Mouse (Mus musculus): ENCODE data around the gene Dnah6. TPM values are rescaled to one million over a fixed set of nuclear protein-coding genes. Genes with fewer than 3 reads are reported as not detected.

The Dnah6 gene
- polyA plus RNA-seq, 1 experiment from 2014 or later = 0.14 TPM

DNA sequence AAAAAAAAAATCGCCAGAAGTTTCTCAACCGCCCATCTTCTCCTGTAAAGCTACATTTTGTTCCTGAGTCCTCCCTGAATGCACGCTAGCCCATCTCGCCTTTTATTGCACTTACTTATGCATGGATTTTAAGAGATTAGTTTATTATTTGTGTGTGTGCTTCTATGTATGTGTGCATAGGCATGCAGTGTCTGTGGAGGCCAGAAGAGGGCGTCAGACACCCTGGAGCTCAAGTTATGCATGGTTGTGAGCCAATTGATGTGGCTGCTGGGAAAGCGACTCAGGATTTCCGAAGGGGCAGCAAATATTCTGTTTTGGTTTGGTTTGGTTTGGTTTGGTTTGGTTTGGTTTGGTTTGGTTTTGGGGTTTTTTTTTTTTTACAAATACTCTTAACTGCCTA is 78.0 kb downstream of the Dnah6 start:
- ATAC-seq (ENCODE audit: low FRiP score, low TSS enrichment) (no peak), DNase-seq (no peak)
- no peak overlapping the region for H3K27ac ChIP-seq (replicated peaks; ENCODE audit: low read depth, low read length)
- H3K27me3 ChIP-seq (ENCODE audit: control insufficient read depth, insufficient read depth, low read length) = no peaks in the 10 kb centered on the region
- no peak overlapping the region for H3K9ac ChIP-seq (replicated peaks; ENCODE audit: low read length)
- no peaks in the 10 kb centered on the region for H3K9me3 ChIP-seq (ENCODE audit: control insufficient read depth, low read length)
- no peak overlapping the region for H3K4me3 ChIP-seq (replicated peaks; ENCODE audit: low read depth, low read length)
- WGBS = 91% methylated on average over 7 of the region's 7 CpGs
- H3K4me1 ChIP-seq (ENCODE audit: control insufficient read depth, insufficient read depth, low read length) = no peaks in the 10 kb centered on the region
- H3K36me3 ChIP-seq (ENCODE audit: control insufficient read depth, insufficient read depth, low read length) = no peaks in the 10 kb centered on the region
- H3K4me2 ChIP-seq (ENCODE audit: low read length) = no peak overlapping the region

DNA sequence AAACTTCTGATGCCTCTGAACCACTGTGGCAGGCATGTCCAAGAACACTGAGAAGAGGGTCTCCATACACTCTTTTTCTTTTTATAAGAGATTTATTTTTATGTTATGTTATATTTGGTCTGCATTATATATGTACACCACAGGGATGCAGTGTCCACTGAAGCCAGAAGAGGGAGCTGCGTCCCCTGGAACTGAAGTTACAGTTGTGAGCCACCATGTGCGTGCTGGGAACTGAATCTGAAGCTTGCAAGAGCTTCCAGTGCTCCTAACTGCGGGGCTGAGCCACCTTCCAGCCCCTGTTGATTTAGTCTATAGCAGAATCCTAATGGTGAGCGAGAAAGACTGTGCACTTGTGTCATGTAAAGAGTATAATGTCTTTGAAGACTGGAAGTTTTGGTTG is 78.7 kb downstream of the Dnah6 start:
- Histone ChIP-seq H3K9me3 (ENCODE audit: control insufficient read depth, low read length) (no peaks in the 10 kb centered on the region), H3K36me3 (ENCODE audit: control insufficient read depth, insufficient read depth, low read length) (no peaks in the 10 kb centered on the region), H3K4me2 (ENCODE audit: low read length) (no peak overlapping the region), H3K27ac (replicated peaks; ENCODE audit: low read depth, low read length) (no peak overlapping the region), H3K27me3 (ENCODE audit: control insufficient read depth, insufficient read depth, low read length) (no peaks in the 10 kb centered on the region), H3K4me3 (replicated peaks; ENCODE audit: low read depth, low read length) (no peak overlapping the region), H3K9ac (replicated peaks; ENCODE audit: low read length) (no peak overlapping the region), H3K4me1 (ENCODE audit: control insufficient read depth, insufficient read depth, low read length) (no peaks in the 10 kb centered on the region)
- ATAC-seq (ENCODE audit: low FRiP score, low TSS enrichment) (no peak), DNase-seq (no peak)
- 89% methylated on average over 4 of the region's 4 CpGs for WGBS

DNA sequence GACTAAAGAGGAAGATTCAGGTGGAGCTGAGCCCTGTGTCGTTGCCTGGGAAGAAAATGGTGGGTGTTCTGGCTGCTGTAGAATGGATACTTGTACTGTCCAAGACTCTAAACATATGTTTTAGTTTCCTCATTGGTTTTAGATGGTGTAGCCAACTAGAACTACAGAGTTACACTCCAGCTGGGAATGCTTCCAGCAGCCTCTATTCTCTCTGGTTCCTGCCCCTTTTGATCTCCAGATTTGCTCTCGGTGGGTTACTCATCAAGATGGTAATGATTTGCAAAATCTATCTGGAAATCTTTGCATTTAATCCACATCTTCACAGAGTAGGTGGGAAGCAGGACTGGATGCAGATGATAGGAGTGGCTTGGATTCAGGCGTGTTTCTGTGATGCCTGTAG is 80.6 kb downstream of the Dnah6 start:
- DNase-seq = no peak
- no peak overlapping the region for H3K27ac ChIP-seq (replicated peaks; ENCODE audit: low read depth, low read length)
- WGBS = 63% methylated on average over 3 of the region's 3 CpGs
- no peaks in the 10 kb centered on the region for H3K36me3 ChIP-seq (ENCODE audit: control insufficient read depth, insufficient read depth, low read length)
- no peak overlapping the region for H3K4me3 ChIP-seq (replicated peaks; ENCODE audit: low read depth, low read length)
- no peak overlapping the region for H3K4me2 ChIP-seq (ENCODE audit: low read length)
- no peaks in the 10 kb centered on the region for H3K27me3 ChIP-seq (ENCODE audit: control insufficient read depth, insufficient read depth, low read length)
- H3K9me3 ChIP-seq (ENCODE audit: control insufficient read depth, low read length) = no peaks in the 10 kb centered on the region
- ATAC-seq (ENCODE audit: low FRiP score, low TSS enrichment) = no peak
- H3K4me1 ChIP-seq (ENCODE audit: control insufficient read depth, insufficient read depth, low read length) = no peaks in the 10 kb centered on the region
- no peak overlapping the region for H3K9ac ChIP-seq (replicated peaks; ENCODE audit: low read length)

DNA sequence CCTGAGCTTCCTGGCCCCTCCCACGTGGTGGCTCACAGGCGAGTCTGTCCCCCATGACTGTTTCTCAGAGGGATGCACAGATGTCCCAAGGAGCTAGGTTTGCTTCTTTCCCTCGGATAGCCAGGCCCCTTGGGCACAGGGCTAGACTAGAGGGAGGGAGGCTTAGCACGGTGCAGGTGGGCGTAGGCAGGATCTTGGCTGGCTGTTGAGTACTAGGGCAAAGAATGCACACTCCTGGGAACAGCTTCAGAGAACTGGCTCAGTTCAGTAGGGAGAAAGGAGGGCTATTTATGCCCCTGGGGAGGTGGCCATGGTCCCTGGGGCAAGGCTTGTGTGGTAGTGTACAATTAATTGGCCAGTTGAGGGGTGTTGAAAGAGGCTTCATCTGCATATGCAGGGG is 88.7 kb downstream of the Dnah6 start:
- 50% methylated on average over 5 of the region's 5 CpGs for WGBS
- H3K4me1 ChIP-seq (ENCODE audit: control insufficient read depth, insufficient read depth, low read length) = no peaks in the 10 kb centered on the region

DNA sequence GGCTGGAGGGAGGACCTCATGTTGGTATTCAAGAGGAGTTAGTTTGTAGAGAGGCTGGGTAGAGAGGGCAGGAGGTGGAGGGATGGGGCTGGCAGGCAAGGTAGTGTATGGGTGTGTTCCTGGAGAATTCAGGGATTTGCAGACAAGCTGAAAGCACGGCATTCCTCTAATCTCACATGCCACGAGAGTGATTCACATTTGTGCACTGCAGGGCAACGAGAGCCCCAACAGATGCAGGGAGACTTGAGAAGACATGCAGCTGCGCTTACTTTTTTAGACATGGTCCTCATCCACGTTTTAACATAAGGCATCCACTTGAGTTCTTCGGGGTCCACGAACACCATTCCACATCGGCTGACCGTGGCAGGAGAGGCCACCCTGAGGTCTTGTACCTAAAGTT is 93.9 kb downstream of the Dnah6 start:
- no peak for DNase-seq
- Histone ChIP-seq H3K9me3 (ENCODE audit: control insufficient read depth, low read length) (no peaks in the 10 kb centered on the region), H3K36me3 (ENCODE audit: control insufficient read depth, insufficient read depth, low read length) (no peaks in the 10 kb centered on the region), H3K4me3 (replicated peaks; ENCODE audit: low read depth, low read length) (no peak overlapping the region), H3K4me1 (ENCODE audit: control insufficient read depth, insufficient read depth, low read length) (no peaks in the 10 kb centered on the region), H3K9ac (replicated peaks; ENCODE audit: low read length) (no peak overlapping the region), H3K27me3 (ENCODE audit: control insufficient read depth, insufficient read depth, low read length) (no peaks in the 10 kb centered on the region), H3K27ac (replicated peaks; ENCODE audit: low read depth, low read length) (no peak overlapping the region), H3K4me2 (ENCODE audit: low read length) (no peak overlapping the region)
- 89% methylated on average over 9 of the region's 9 CpGs for WGBS
- ATAC-seq (ENCODE audit: low FRiP score, low TSS enrichment) = no peak

More for the DNA sequence above, 88.7 kb downstream of the Dnah6 start:
- Histone ChIP-seq H3K9me3 (ENCODE audit: control insufficient read depth, low read length) (no peaks in the 10 kb centered on the region), H3K27me3 (ENCODE audit: control insufficient read depth, insufficient read depth, low read length) (no peaks in the 10 kb centered on the region), H3K4me2 (ENCODE audit: low read length) (no peak overlapping the region), H3K36me3 (ENCODE audit: control insufficient read depth, insufficient read depth, low read length) (no peaks in the 10 kb centered on the region), H3K27ac (replicated peaks; ENCODE audit: low read depth, low read length) (no peak overlapping the region), H3K9ac (replicated peaks; ENCODE audit: low read length) (no peak overlapping the region), H3K4me3 (replicated peaks; ENCODE audit: low read depth, low read length) (no peak overlapping the region)
- no peak for DNase-seq
- ATAC-seq (ENCODE audit: low FRiP score, low TSS enrichment) = no peak

DNA sequence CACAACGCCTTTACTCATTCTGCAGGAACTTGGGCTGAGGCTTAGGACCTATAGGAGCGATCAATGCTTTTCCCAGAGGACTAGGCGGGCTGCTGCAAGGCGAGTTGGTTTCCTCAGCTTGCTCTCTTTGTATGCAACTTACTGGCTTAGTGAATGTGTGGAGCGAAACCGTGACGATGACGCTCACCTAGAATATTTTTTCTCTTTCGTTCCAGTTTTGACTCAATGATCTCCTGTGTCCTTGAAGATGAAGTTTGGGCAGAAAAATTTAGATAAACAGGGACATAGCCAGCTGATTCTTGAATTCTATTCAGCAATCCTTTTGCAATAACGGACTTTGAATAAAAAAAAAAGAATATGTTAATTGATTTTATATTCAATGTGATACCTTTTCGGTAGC is 101.1 kb downstream of the Dnah6 start:
- H3K4me1 ChIP-seq (ENCODE audit: control insufficient read depth, insufficient read depth, low read length) = no peaks in the 10 kb centered on the region
- no peak overlapping the region for H3K4me2 ChIP-seq (ENCODE audit: low read length)
- WGBS = 83% methylated on average over 11 of the region's 11 CpGs
- ATAC-seq (ENCODE audit: low FRiP score, low TSS enrichment) = no peak
- no peak for DNase-seq
- no peak overlapping the region for H3K9ac ChIP-seq (replicated peaks; ENCODE audit: low read length)
- no peaks in the 10 kb centered on the region for H3K27me3 ChIP-seq (ENCODE audit: control insufficient read depth, insufficient read depth, low read length)
- H3K36me3 ChIP-seq (ENCODE audit: control insufficient read depth, insufficient read depth, low read length) = no peaks in the 10 kb centered on the region
- no peaks in the 10 kb centered on the region for H3K9me3 ChIP-seq (ENCODE audit: control insufficient read depth, low read length)
- H3K4me3 ChIP-seq (replicated peaks; ENCODE audit: low read depth, low read length) = no peak overlapping the region
- no peak overlapping the region for H3K27ac ChIP-seq (replicated peaks; ENCODE audit: low read depth, low read length)

DNA sequence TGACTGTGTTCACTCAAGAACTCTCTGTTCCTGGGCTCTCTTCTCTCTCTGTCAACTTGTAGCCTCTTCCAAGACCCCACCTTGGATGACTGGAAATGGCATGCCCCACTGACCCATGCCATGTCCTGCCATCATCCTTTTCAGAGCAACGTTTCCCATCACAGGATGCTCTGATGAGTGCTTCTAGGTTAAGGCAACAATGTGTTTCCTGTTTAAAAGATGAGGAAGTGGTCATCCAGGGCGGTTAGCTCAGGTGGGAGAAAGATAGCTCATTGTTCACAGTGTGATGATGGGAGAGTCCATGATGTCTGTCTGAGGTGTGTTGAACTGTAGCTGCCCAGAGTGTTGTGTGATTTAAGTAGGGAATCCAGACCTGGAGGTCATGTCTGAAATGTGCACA is 107.6 kb downstream of the Dnah6 start:
- 75% methylated on average over 2 of the region's 2 CpGs for WGBS
- Histone ChIP-seq H3K36me3 (ENCODE audit: control insufficient read depth, insufficient read depth, low read length) (no peaks in the 10 kb centered on the region), H3K27me3 (ENCODE audit: control insufficient read depth, insufficient read depth, low read length) (no peaks in the 10 kb centered on the region), H3K9me3 (ENCODE audit: control insufficient read depth, low read length) (no peaks in the 10 kb centered on the region), H3K4me3 (replicated peaks; ENCODE audit: low read depth, low read length) (no peak overlapping the region), H3K4me2 (ENCODE audit: low read length) (no peak overlapping the region), H3K4me1 (ENCODE audit: control insufficient read depth, insufficient read depth, low read length) (no peaks in the 10 kb centered on the region), H3K9ac (replicated peaks; ENCODE audit: low read length) (no peak overlapping the region), H3K27ac (replicated peaks; ENCODE audit: low read depth, low read length) (no peak overlapping the region)
- DNase-seq (no peak), ATAC-seq (ENCODE audit: low FRiP score, low TSS enrichment) (no peak)

DNA sequence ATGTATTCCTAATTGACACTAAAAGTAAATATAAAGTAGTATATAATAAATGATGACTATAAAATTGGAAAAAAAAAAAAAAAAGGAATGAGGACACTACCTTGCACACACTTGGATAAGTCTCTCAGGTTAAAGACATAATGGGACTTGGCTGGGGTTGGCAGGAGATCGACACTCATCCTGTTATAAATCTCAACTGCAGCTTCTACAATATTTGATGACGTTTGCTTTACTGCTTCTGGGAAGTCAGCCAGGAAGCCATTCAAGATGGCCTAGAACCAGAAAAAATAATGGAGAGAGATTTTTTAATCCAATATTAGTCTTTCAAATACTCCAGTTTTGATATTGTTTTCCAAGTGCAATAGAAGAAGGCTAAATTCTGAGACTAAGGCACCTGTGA is 108.1 kb downstream of the Dnah6 start:
- no peak for DNase-seq

DNA sequence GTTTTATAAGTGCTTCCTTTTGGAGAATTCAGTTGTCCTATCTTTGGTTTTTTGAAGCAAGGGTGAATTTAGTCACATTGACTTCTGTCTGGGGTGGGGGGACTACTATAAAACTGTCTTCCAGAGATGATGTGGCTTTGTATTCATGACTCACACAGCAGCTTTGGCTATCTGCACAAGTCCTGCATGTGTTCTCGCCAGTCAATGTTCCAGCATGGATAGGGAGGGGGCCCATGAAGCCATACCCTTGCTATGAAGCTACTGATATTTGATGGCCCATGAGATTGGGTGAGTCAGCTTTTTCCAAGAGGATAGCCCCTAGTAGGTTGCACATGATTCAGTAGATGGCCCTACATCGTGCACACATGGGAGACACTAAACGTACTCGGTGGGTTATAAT is 128.3 kb downstream of the Dnah6 start:
- Histone ChIP-seq H3K9ac (replicated peaks; ENCODE audit: low read length) (no peak overlapping the region), H3K36me3 (ENCODE audit: control insufficient read depth, insufficient read depth, low read length) (no peaks in the 10 kb centered on the region), H3K4me1 (ENCODE audit: control insufficient read depth, insufficient read depth, low read length) (no peaks in the 10 kb centered on the region), H3K4me2 (ENCODE audit: low read length) (no peak overlapping the region), H3K27me3 (ENCODE audit: control insufficient read depth, insufficient read depth, low read length) (no peaks in the 10 kb centered on the region), H3K4me3 (replicated peaks; ENCODE audit: low read depth, low read length) (no peak overlapping the region), H3K27ac (replicated peaks; ENCODE audit: low read depth, low read length) (no peak overlapping the region), H3K9me3 (ENCODE audit: control insufficient read depth, low read length) (no peaks in the 10 kb centered on the region)
- ATAC-seq (ENCODE audit: low FRiP score, low TSS enrichment) (no peak), DNase-seq (no peak)
- WGBS = 97% methylated on average over 4 of the region's 4 CpGs

More for the DNA sequence above, 108.1 kb downstream of the Dnah6 start:
- H3K4me1 ChIP-seq (ENCODE audit: control insufficient read depth, insufficient read depth, low read length) = no peaks in the 10 kb centered on the region
- no peak overlapping the region for H3K4me3 ChIP-seq (replicated peaks; ENCODE audit: low read depth, low read length)
- WGBS = 88% methylated on average over 2 of the region's 2 CpGs
- no peaks in the 10 kb centered on the region for H3K36me3 ChIP-seq (ENCODE audit: control insufficient read depth, insufficient read depth, low read length)
- ATAC-seq (ENCODE audit: low FRiP score, low TSS enrichment) = no peak
- H3K4me2 ChIP-seq (ENCODE audit: low read length) = no peak overlapping the region
- H3K9me3 ChIP-seq (ENCODE audit: control insufficient read depth, low read length) = no peaks in the 10 kb centered on the region
- H3K27me3 ChIP-seq (ENCODE audit: control insufficient read depth, insufficient read depth, low read length) = no peaks in the 10 kb centered on the region
- no peak overlapping the region for H3K27ac ChIP-seq (replicated peaks; ENCODE audit: low read depth, low read length)
- H3K9ac ChIP-seq (replicated peaks; ENCODE audit: low read length) = no peak overlapping the region

Measured in midbrain, embryonic 14.5 days (tissue).